Mouse (Mus musculus): ENCODE data around the gene Cab39l. TPM values are rescaled to one million over a fixed set of nuclear protein-coding genes. Genes with fewer than 3 reads are reported as not detected.

The Cab39l gene
- polyA plus RNA-seq, 1 experiment from 2014 or later: 44.5 TPM

DNA sequence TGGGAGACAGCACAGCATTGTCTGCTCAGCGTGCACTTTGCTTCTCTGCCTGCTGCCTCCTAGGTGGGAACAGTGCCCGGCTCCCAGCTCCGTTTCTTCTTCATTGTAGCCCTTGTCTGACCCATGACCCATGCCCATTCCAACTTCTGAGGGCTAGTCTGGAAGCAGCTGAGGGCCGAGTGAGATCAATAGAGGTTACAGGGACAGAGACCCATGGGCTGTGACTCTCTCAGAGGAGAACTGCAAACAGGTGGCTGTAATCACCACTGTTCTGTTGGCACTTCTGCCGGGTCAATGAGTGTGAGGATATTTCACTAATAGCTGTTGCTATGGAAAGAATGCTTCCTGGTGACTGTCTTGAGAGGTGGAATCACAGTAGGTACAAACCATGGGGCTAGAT lies 106.8 kb downstream of the Cab39l start:
- H3K9ac ChIP-seq: no peak overlapping the region
- H3K36me3 ChIP-seq: 0 out of 2 replicates have a peak, but pooled peaks cover 3% of the 10 kb centered on the region
- H3K9me3 ChIP-seq: no peaks in the 10 kb centered on the region
- H3K27me3 ChIP-seq: no peaks in the 10 kb centered on the region
- no peak overlapping the region for H3K27ac ChIP-seq
- no peak overlapping the region for H3K4me3 ChIP-seq
- ATAC-seq (ENCODE audit: insufficient number of reproducible peaks, low FRiP score, low TSS enrichment, low read depth): no peak
- WGBS: 79% methylated on average over 5 of the region's 5 CpGs
- no peak overlapping the region for H3K4me2 ChIP-seq
- peaks cover 9% of the 10 kb centered on the region; the same call in 1 of the 2 replicates for H3K4me1 ChIP-seq

DNA sequence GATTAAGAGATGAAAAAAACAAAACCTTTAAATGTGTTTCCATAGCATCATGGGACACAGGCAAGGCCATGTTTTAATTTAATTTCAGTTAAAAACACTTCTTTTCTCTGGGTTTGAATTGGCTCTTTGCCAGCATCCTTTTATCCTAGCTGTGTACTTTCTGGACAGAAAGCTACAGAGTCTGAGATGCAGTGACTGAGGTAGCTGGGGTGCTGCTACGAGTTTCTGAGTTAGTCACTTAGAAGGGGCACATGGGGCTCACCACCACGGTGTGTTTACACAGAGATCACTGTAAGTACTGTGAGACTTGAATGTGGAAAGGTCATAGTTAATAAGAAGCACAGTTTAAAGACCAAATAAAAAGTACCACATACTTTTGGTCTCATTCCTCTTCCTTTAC lies 107.8 kb downstream of the Cab39l start:
- no peak overlapping the region for H3K4me2 ChIP-seq
- H3K27me3 ChIP-seq: no peaks in the 10 kb centered on the region
- peak overlapping the region; percentile 71; the same call in 1 of the 2 replicates for H3K27ac ChIP-seq
- H3K36me3 ChIP-seq: 0 out of 2 replicates have a peak, but pooled peaks cover 3% of the 10 kb centered on the region
- 35% methylated on average over 2 of the region's 2 CpGs for WGBS
- no peaks in the 10 kb centered on the region for H3K9me3 ChIP-seq
- no peak for ATAC-seq (ENCODE audit: insufficient number of reproducible peaks, low FRiP score, low TSS enrichment, low read depth)
- no peak overlapping the region for H3K9ac ChIP-seq
- H3K4me3 ChIP-seq: no peak overlapping the region
- peaks cover 9% of the 10 kb centered on the region; the same call in 1 of the 2 replicates for H3K4me1 ChIP-seq

DNA sequence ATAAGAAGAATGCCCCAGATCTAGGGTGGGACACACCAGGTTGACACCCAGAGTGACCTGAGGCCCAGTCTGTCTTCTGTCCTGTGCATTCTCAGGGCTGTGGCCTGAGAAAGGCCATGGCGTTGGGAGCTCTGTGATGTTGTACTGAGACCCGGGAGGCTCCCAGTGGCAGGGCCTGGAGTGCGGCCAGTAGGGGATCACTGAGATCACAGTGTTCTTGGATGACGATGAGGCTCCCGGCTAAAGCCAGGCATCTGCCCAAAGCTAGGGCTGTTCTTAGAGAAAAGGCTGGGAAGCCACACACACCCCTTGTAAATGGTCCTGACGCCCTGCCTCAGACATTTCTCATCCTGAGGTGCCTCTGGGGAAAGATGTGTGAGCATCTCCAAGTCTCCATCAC lies 108.3 kb downstream of the Cab39l start:
- ATAC-seq (ENCODE audit: insufficient number of reproducible peaks, low FRiP score, low TSS enrichment, low read depth): no peak
- H3K4me2 ChIP-seq: no peak overlapping the region
- no peaks in the 10 kb centered on the region for H3K9me3 ChIP-seq
- H3K27me3 ChIP-seq: no peaks in the 10 kb centered on the region
- 0 out of 2 replicates have a peak, but pooled peaks cover 3% of the 10 kb centered on the region for H3K36me3 ChIP-seq
- no peak overlapping the region for H3K4me3 ChIP-seq
- peak overlapping the region; percentile 71 for H3K27ac ChIP-seq
- peaks cover 9% of the 10 kb centered on the region; the same call in 1 of the 2 replicates for H3K4me1 ChIP-seq
- no peak overlapping the region for H3K9ac ChIP-seq
- 71% methylated on average over 6 of the region's 6 CpGs for WGBS

DNA sequence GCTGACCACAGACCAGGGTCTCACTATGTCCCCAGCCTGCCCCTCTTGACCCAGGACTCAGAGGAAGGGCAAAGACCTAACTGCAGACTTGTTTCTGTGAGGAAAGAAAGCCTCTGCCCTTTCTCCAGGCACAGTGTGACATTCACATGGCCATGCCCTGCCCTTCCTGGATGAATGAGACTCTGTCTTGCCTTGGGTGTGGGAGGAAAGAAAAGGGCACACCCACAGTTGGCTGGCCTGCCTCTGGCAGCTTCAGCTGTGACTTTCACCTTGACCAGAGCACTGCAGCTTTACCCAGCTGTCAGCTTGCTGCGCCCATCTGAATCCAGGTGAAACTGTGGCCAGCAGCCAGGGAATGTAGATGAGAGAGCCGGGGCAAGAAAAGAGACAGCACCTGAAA lies 110.1 kb downstream of the Cab39l start:
- Histone ChIP-seq H3K4me1 (peaks cover 9% of the 10 kb centered on the region; the same call in 1 of the 2 replicates), H3K9me3 (no peaks in the 10 kb centered on the region), H3K4me3 (no peak overlapping the region), H3K27ac (no peak overlapping the region), H3K9ac (no peak overlapping the region), H3K27me3 (no peaks in the 10 kb centered on the region), H3K4me2 (no peak overlapping the region), H3K36me3 (0 out of 2 replicates have a peak, but pooled peaks cover 3% of the 10 kb centered on the region)
- WGBS: 76% methylated on average over 2 of the region's 2 CpGs
- ATAC-seq (ENCODE audit: insufficient number of reproducible peaks, low FRiP score, low TSS enrichment, low read depth): peak; percentile 46; the same call in 1 of the 2 replicates

DNA sequence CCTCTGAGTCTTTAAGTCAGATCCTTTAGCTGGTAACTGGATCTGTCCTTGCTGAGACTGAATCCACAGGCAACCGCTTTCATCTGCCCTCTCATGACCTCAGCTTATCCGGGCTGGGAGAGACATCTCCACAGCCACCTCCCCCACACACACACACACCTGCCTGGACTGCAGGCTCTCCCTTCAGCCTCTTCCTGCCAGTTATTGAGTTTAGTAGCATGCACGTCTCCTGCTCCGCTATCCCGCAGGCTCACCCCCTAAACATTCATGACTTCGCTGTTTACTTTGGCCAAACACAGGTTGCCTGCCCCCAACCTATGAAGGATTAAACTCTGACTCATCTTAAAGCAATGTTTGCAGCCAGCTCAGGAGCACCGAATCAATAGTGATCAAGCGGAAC lies 111.2 kb downstream of the Cab39l start:
- H3K36me3 ChIP-seq: 0 out of 2 replicates have a peak, but pooled peaks cover 3% of the 10 kb centered on the region
- H3K27ac ChIP-seq: no peak overlapping the region
- 66% methylated on average over 8 of the region's 8 CpGs for WGBS
- H3K9ac ChIP-seq: no peak overlapping the region
- H3K4me1 ChIP-seq: peaks cover 11% of the 10 kb centered on the region; the same call in 1 of the 2 replicates
- H3K4me3 ChIP-seq: no peak overlapping the region
- no peaks in the 10 kb centered on the region for H3K9me3 ChIP-seq
- no peaks in the 10 kb centered on the region for H3K27me3 ChIP-seq
- ATAC-seq (ENCODE audit: insufficient number of reproducible peaks, low FRiP score, low TSS enrichment, low read depth): no peak
- no peak overlapping the region for H3K4me2 ChIP-seq

DNA sequence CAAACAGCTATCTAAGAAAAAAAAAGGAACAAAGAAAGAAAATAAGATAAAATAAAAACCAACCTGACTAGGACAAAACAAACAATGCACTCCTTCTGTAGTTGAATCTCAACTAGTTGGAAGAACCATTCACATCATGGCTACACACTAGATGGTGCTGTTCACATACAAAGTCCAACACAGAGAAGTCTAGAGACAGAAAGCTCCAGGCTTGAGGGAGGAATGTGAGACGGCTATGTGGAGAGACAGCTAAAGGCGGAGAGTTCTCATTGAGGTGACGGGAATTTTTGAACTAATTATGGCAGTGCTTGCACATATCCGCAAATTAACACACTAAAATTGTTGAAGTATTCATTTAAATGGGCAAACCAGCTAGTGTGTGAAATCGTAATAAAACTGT lies 113.3 kb downstream of the Cab39l start:
- H3K4me1 ChIP-seq: peaks cover 8% of the 10 kb centered on the region; the same call in 1 of the 2 replicates
- no peak overlapping the region for H3K9ac ChIP-seq
- no peak overlapping the region for H3K4me3 ChIP-seq
- no peaks in the 10 kb centered on the region for H3K27me3 ChIP-seq
- no peak overlapping the region for H3K27ac ChIP-seq
- H3K4me2 ChIP-seq: no peak overlapping the region
- H3K36me3 ChIP-seq: no peaks in the 10 kb centered on the region
- no peak for ATAC-seq (ENCODE audit: insufficient number of reproducible peaks, low FRiP score, low TSS enrichment, low read depth)
- no peaks in the 10 kb centered on the region for H3K9me3 ChIP-seq
- 65% methylated on average over 5 of the region's 5 CpGs for WGBS

DNA sequence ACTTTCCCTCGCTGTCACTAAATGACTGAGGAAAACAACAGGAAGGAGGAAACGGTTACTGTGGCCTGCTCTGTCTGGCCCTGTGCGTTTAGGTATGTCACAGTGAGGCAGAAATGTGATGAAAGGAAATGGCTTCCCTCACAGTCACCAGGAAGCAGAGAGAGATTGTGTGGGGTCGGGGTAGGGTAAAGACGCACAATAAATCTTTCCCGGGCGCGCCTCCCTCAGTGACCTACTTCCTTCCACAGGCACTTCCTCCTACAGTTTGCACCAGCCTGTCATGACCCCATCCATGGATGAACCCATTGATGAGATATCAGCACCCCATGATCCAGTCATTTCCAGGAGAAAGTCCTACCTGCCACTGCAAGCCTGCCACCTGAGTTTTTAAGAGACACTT lies 114.2 kb downstream of the Cab39l start:
- Histone ChIP-seq H3K4me1 (0 out of 2 replicates have a peak, but pooled peaks cover 8% of the 10 kb centered on the region), H3K4me3 (no peak overlapping the region), H3K27me3 (no peaks in the 10 kb centered on the region), H3K9me3 (no peaks in the 10 kb centered on the region), H3K9ac (no peak overlapping the region), H3K36me3 (no peaks in the 10 kb centered on the region), H3K4me2 (no peak overlapping the region), H3K27ac (no peak overlapping the region)
- no peak for ATAC-seq (ENCODE audit: insufficient number of reproducible peaks, low FRiP score, low TSS enrichment, low read depth)
- 72% methylated on average over 8 of the region's 8 CpGs for WGBS

DNA sequence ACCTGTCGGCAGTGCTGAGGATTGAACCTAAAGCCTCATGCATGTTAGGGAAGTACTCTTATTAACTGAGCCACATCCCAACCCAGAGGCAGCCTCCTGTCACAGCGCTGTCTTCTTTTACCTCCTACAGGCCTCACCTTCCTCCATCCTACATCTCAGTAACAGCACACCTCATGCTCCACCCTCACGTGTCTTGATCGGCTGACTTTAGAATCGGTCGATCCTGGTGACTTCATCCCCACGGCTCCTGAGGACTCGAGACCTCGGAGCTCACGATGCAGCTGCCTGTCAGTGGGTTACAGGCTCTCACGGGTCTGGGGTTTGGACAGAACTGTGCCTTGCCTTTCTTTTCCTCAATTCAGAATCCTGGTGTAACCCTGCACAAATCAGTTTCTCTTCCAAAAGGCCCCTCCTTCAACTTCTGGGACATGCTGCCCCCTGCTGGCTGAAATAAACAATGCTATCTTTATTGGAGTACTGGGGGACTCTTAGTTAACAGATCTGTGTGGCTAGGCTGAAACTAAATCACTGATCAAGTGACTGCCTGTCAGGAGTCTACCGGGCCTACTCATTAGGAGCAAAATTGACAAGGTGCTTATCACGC lies 115.3 kb downstream of the Cab39l start:
- Histone ChIP-seq H3K4me2 (no peak overlapping the region), H3K27ac (no peak overlapping the region), H3K36me3 (no peaks in the 10 kb centered on the region), H3K4me3 (no peak overlapping the region), H3K4me1 (0 out of 2 replicates have a peak, but pooled peaks cover 8% of the 10 kb centered on the region), H3K9ac (0 out of 2 replicates have a peak overlapping the region, but pooled peaks have one; percentile 14), H3K27me3 (no peaks in the 10 kb centered on the region), H3K9me3 (no peaks in the 10 kb centered on the region)
- WGBS: 48% methylated on average over 13 of the region's 13 CpGs
- no peak for ATAC-seq (ENCODE audit: insufficient number of reproducible peaks, low FRiP score, low TSS enrichment, low read depth)

DNA sequence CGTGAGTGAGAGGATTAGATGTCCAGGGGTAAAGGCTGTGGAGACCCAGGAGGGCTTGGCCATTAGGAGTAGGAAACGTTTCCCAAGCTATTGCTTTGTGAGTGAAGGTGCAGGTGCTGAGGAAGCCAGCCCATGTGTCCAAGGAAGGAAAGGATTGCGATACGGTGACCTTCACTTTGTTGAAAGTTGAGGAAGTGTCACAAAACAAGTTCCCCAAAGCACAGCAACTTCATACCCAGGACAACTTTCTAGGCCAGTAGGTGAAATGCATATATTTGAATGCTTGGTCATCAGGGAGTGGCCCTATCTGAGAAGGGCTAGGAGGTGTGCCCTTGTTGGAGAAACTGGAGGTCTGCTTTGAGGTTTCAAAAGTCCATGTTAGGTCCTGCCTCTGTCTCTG lies 116.3 kb downstream of the Cab39l start:
- Histone ChIP-seq H3K27ac (no peak overlapping the region), H3K4me2 (no peak overlapping the region), H3K9me3 (no peaks in the 10 kb centered on the region), H3K36me3 (no peaks in the 10 kb centered on the region), H3K4me3 (no peak overlapping the region), H3K9ac (no peak overlapping the region), H3K27me3 (no peaks in the 10 kb centered on the region), H3K4me1 (0 out of 2 replicates have a peak, but pooled peaks cover 2% of the 10 kb centered on the region)
- ATAC-seq (ENCODE audit: insufficient number of reproducible peaks, low FRiP score, low TSS enrichment, low read depth): no peak
- WGBS: 60% methylated on average over 4 of the region's 4 CpGs

DNA sequence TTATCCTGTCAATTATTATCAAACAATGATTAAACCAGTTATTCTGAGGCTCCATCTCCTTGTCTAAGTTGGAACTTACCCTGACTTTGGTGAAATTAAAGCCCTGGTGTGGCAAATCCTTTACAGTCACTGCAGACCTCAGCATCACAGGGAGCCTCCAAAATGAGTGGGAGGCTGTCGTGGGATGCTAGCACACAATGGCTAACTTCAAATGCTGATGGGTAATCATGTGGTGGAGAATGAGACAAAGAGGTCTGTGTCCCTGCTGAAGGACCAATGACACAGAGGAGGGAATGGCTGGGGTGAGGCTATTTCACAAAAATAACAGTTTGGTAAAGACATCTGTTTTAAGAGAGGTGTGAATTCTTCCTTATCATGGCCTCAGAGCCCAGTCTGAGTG lies 117.1 kb downstream of the Cab39l start:
- WGBS: 71% methylated on average over 1 of the region's 1 CpGs
- Histone ChIP-seq H3K9ac (no peak overlapping the region), H3K4me2 (no peak overlapping the region), H3K4me1 (0 out of 2 replicates have a peak, but pooled peaks cover 2% of the 10 kb centered on the region), H3K27ac (no peak overlapping the region), H3K27me3 (no peaks in the 10 kb centered on the region), H3K4me3 (no peak overlapping the region), H3K36me3 (no peaks in the 10 kb centered on the region), H3K9me3 (no peaks in the 10 kb centered on the region)
- ATAC-seq (ENCODE audit: insufficient number of reproducible peaks, low FRiP score, low TSS enrichment, low read depth): no peak

DNA sequence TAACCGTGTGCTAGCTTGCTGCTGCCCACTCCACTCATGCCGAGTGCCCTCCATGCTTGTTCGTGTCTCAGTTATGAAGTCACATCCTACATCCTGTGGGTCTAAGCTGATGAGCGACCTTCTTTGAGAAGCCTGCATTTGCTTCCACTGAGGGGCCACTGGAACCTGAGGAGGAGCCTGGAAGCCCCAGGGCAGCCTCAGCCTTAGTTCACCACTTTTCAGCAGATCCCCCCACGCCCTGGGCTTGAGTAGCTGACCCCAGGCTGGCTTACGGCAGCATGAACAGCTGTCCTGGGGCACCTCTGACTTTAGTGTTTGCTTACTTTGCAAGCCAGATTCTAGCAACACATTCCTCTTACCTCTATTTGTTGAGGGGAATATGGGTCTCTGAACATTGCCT lies 126.0 kb downstream of the Cab39l start:
- no peak for ATAC-seq (ENCODE audit: insufficient number of reproducible peaks, low FRiP score, low TSS enrichment, low read depth)
- Histone ChIP-seq H3K9ac (no peak overlapping the region), H3K27ac (no peak overlapping the region), H3K9me3 (no peaks in the 10 kb centered on the region), H3K36me3 (peaks cover 45% of the 10 kb centered on the region), H3K4me2 (no peak overlapping the region), H3K4me3 (no peak overlapping the region), H3K27me3 (no peaks in the 10 kb centered on the region), H3K4me1 (no peaks in the 10 kb centered on the region)
- 86% methylated on average over 6 of the region's 6 CpGs for WGBS

DNA sequence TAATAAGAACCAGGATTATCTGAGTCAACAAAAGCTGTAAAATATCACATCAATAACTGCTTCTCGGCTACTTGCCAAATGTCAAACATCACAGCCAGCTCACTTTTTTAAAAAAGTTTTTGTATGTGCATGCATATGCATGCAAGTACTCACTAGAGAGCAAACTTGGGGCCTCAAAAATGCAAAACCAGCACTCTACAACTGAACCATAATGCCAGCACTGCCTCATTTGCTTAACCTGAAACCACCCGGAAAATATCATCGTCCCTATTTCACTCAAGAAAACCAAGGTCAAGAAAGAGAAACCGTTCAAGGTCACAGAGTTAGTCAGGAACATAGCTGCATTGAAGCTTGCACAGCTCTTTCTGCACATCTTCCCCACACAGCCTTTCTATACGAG lies 135.6 kb downstream of the Cab39l start:
- no peaks in the 10 kb centered on the region for H3K27me3 ChIP-seq
- peaks cover 38% of the 10 kb centered on the region for H3K36me3 ChIP-seq
- ATAC-seq (ENCODE audit: insufficient number of reproducible peaks, low FRiP score, low TSS enrichment, low read depth): no peak
- H3K4me3 ChIP-seq: no peak overlapping the region
- no peaks in the 10 kb centered on the region for H3K9me3 ChIP-seq
- H3K9ac ChIP-seq: no peak overlapping the region
- WGBS: 85% methylated on average over 5 of the region's 5 CpGs
- H3K27ac ChIP-seq: no peak overlapping the region
- H3K4me1 ChIP-seq: no peaks in the 10 kb centered on the region
- H3K4me2 ChIP-seq: no peak overlapping the region

Data from limb, embryonic 15.5 days (tissue).